In genomic region chr11:72145182-72145876, GRCm38 (mm10) we compare ENCODE assay signal across 9 mouse cellular contexts. TPM values are rescaled to one million over a fixed set of nuclear protein-coding genes. Genes with fewer than 3 reads are reported as not detected.
DNase-seq lines count a peak whose midpoint lies in the region.
"Had no signal": no experiment of that assay in that cellular context is flagged by ENCODE, and none has a peak within 500 bp of the region (broad histone marks: within the 10 kb centered on the region; RNA-seq: fewer than 3 reads in every experiment).

No protein-coding gene starts in this region.

- peak; percentile 40 to 42 for DNase-seq in left cerebral cortex, adult 18-20 months (ENCODE audit: low spot score in 2 of 2)
- no peak for DNase-seq in left cerebral cortex, adult 11 months (ENCODE audit: low spot score)
- DNase-seq in R1 (ENCODE audit: low read depth, low spot score), result peak; percentile 65
- DNase-seq in cerebellum, postnatal 25 days, result peak; percentile 68 to 83
- DNase-seq in kidney, postnatal 10 days, result peak; percentile 76
- peak; percentile 40 for DNase-seq in splenic B cell, adult 2 months (ENCODE audit: low read depth, low spot score)
- no peak for DNase-seq in ovary, postnatal 14 days (ENCODE audit: low spot score)
- no peak for DNase-seq in frontal cortex, postnatal 36 days (ENCODE audit: low spot score in 2 of 2)

- H3K27me3 ChIP-seq in splenic B cell, adult 2 months (ENCODE audit: control insufficient read depth, insufficient read depth, low read length, poor library complexity, severe bottlenecking), result no peaks in the 10 kb centered on the region

- H3K36me3 ChIP-seq in splenic B cell, adult 2 months (ENCODE audit: control insufficient read depth, insufficient read depth, low read length, poor library complexity, severe bottlenecking), result no peaks in the 10 kb centered on the region

RNA-seq across cellular contexts. Expression of gene Pitpnm3, which starts 9.8 kb away (rescaled TPM):
- total RNA-seq in left cerebral cortex, adult 18-20 months (2021), result 10 to 100 TPM; 80.5 to 83.2 TPM
- total RNA-seq: neutrophil, adult 5-6 weeks had no signal

Comparison
In these comparisons a context has a peak if more than half of its experiments do, and no peak if none do; other contexts are left out.
1. DNase-seq: peak in left cerebral cortex, adult 18-20 months (2 of 2), R1 (single experiment), cerebellum, postnatal 25 days (2 of 2), kidney, postnatal 10 days (single experiment) and splenic B cell, adult 2 months (single experiment); none in left cerebral cortex, adult 11 months (single experiment), ovary, postnatal 14 days (single experiment) and frontal cortex, postnatal 36 days (0 of 2).